Mouse (Mus musculus) olfactory bulb, adult 2 months (tissue): ENCODE measurements around the gene Sufu.

Experiments
- CTCF ChIP-seq: fragments of 200-500 bp; IDR thresholded peaks from 2 replicates; pipeline ENCODE4 v1.5.1; 2012; ENCODE audit warnings: low read depth, mild to moderate bottlenecking, low read length, moderate library complexity; ENCODE audit not compliant: insufficient read depth
- POLR2A ChIP-seq: fragments of 200-500 bp; IDR thresholded peaks from 2 replicates; pipeline ENCODE4 v1.6.1; 2012; ENCODE audit warnings: mild to moderate bottlenecking, low read depth, low read length, moderate library complexity; ENCODE audit not compliant: insufficient read depth

- TF ChIP-seq POLR2A (no peak), CTCF (no peak)
These were observed 82.1 kb downstream of the Sufu start for GRCm38 (mm10) chr19:46478826-46479225.
